Mouse (Mus musculus): ENCODE results near the gene Zfhx3. TPM values are rescaled to one million over a fixed set of nuclear protein-coding genes. Genes with fewer than 3 reads are reported as not detected.

The Zfhx3 gene
- total RNA-seq, 2 experiments from 2014 or later: 0.23 to 1.7 TPM

- no peak for ATAC-seq (replicated peaks; ENCODE audit: low FRiP score, poor library complexity, severe bottlenecking)
Observed at GRCm38 (mm10) chr8:108609114-108609513, 666.7 kb downstream of the Zfhx3 start.

- ATAC-seq (replicated peaks; ENCODE audit: low FRiP score, poor library complexity, severe bottlenecking): no peak
Observed at GRCm38 (mm10) chr8:108611141-108611674, 668.8 kb downstream of the Zfhx3 start.

- ATAC-seq (replicated peaks; ENCODE audit: low FRiP score, poor library complexity, severe bottlenecking): no peak
Observed at GRCm38 (mm10) chr8:108611792-108612413, 669.5 kb downstream of the Zfhx3 start.

GRCm38 (mm10) chr8:108612815-108613214 lies 670.4 kb downstream of the Zfhx3 start:
- no peak for ATAC-seq (replicated peaks; ENCODE audit: low FRiP score, poor library complexity, severe bottlenecking)

GRCm38 (mm10) chr8:108613280-108613679 lies 670.8 kb downstream of the Zfhx3 start:
- no peak for ATAC-seq (replicated peaks; ENCODE audit: low FRiP score, poor library complexity, severe bottlenecking)

GRCm38 (mm10) chr8:108621296-108621695 lies 678.9 kb downstream of the Zfhx3 start:
- ATAC-seq (replicated peaks; ENCODE audit: low FRiP score, poor library complexity, severe bottlenecking): no peak

- no peak for ATAC-seq (replicated peaks; ENCODE audit: low FRiP score, poor library complexity, severe bottlenecking)
Observed at GRCm38 (mm10) chr8:108623660-108624059, 681.2 kb downstream of the Zfhx3 start.

- no peak for ATAC-seq (replicated peaks; ENCODE audit: low FRiP score, poor library complexity, severe bottlenecking)
Observed at GRCm38 (mm10) chr8:108625571-108626120, 683.2 kb downstream of the Zfhx3 start.

GRCm38 (mm10) chr8:108631069-108631468 lies 688.6 kb downstream of the Zfhx3 start:
- ATAC-seq (replicated peaks; ENCODE audit: low FRiP score, poor library complexity, severe bottlenecking): no peak

- no peak for ATAC-seq (replicated peaks; ENCODE audit: low FRiP score, poor library complexity, severe bottlenecking)
Observed at GRCm38 (mm10) chr8:108634282-108634681, 691.8 kb downstream of the Zfhx3 start.

GRCm38 (mm10) chr8:108637887-108638286 lies 695.4 kb downstream of the Zfhx3 start:
- ATAC-seq (replicated peaks; ENCODE audit: low FRiP score, poor library complexity, severe bottlenecking): no peak

- ATAC-seq (replicated peaks; ENCODE audit: low FRiP score, poor library complexity, severe bottlenecking): no peak
Observed at GRCm38 (mm10) chr8:108645660-108646059, 703.2 kb downstream of the Zfhx3 start.

- ATAC-seq (replicated peaks; ENCODE audit: low FRiP score, poor library complexity, severe bottlenecking): no peak
Observed at GRCm38 (mm10) chr8:108647556-108647955, 705.1 kb downstream of the Zfhx3 start.

- ATAC-seq (replicated peaks; ENCODE audit: low FRiP score, poor library complexity, severe bottlenecking): no peak
Observed at GRCm38 (mm10) chr8:108648993-108649392, 706.5 kb downstream of the Zfhx3 start.

GRCm38 (mm10) chr8:108650837-108651236 lies 708.4 kb downstream of the Zfhx3 start:
- ATAC-seq (replicated peaks; ENCODE audit: low FRiP score, poor library complexity, severe bottlenecking): no peak

- ATAC-seq (replicated peaks; ENCODE audit: low FRiP score, poor library complexity, severe bottlenecking): no peak
Observed at GRCm38 (mm10) chr8:108661486-108662093, 719.1 kb downstream of the Zfhx3 start.

- no peak for ATAC-seq (replicated peaks; ENCODE audit: low FRiP score, poor library complexity, severe bottlenecking)
Observed at GRCm38 (mm10) chr8:108662766-108663165, 720.3 kb downstream of the Zfhx3 start.

- ATAC-seq (replicated peaks; ENCODE audit: low FRiP score, poor library complexity, severe bottlenecking): no peak
Observed at GRCm38 (mm10) chr8:108671939-108672515, 729.6 kb downstream of the Zfhx3 start.

GRCm38 (mm10) chr8:108675001-108675525 lies 732.6 kb downstream of the Zfhx3 start:
- no peak for ATAC-seq (replicated peaks; ENCODE audit: low FRiP score, poor library complexity, severe bottlenecking)

GRCm38 (mm10) chr8:108689694-108690093 lies 747.2 kb downstream of the Zfhx3 start:
- ATAC-seq (replicated peaks; ENCODE audit: low FRiP score, poor library complexity, severe bottlenecking): no peak

All from erythroid progenitor cell, adult 5-6 weeks (primary cell).